Mouse (Mus musculus): ENCODE results near the gene Krt33b. TPM values are rescaled to one million over a fixed set of nuclear protein-coding genes. Genes with fewer than 3 reads are reported as not detected.

Gene Krt33b
- polyA plus RNA-seq, 1 experiment = not detected

GRCm38 (mm10) chr11:100046303-100046866 lies 16.7 kb upstream of the Krt33b start:
- no peaks in the 10 kb centered on the region for H3K36me3 ChIP-seq (ENCODE audit: control insufficient read depth)
- TF ChIP-seq TAL1 (IDR thresholded peaks at IDR 0.05; ENCODE audit: low read length) = no peak
- TF ChIP-seq GATA1 (IDR thresholded peaks at IDR 0.05; ENCODE audit: low read length) = no peak
- H3K4me1 ChIP-seq (ENCODE audit: control insufficient read depth) = no peaks in the 10 kb centered on the region
- H3K4me3 ChIP-seq (replicated peaks) = no peak overlapping the region
- no peaks in the 10 kb centered on the region for H3K27me3 ChIP-seq (ENCODE audit: control insufficient read depth)
- H3K9me3 ChIP-seq (ENCODE audit: control insufficient read depth, low read length) = peaks cover 5% of the 10 kb centered on the region

DNA sequence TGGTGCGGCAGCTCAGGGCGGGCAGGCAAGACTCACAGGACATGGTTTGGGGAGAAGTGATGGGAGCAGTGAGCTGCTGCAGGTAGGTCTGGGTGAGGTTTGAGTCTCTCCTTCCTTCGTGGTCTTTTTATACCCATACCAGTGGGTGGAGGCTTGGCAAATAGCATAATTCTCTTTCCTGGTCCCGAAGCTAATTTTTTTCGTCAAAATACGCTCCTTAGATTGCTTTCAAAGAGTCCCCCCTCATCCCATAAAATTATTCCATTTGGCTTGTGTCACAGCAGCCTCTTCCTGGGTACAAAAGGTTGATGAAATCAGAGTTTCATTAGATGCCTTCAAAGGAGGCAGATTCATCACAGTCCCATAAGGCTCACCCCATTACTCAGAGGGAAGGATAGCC lies 11.8 kb upstream of the Krt33b start, which contains the start of gene Krt34:
Gene Krt34 (minus strand): TSS at position 101 of the 400 bp plus-strand sequence.
- no peaks in the 10 kb centered on the region for H3K36me3 ChIP-seq (ENCODE audit: control insufficient read depth)
- no peak within 1 kb of the TSS for H3K4me3 ChIP-seq (replicated peaks)
- peaks cover 5% of the 10 kb centered on the region; the same call in 1 of the 2 replicates for H3K9me3 ChIP-seq (ENCODE audit: control insufficient read depth, low read length)
- no peaks in the 10 kb centered on the region for H3K27me3 ChIP-seq (ENCODE audit: control insufficient read depth)
- TF ChIP-seq TAL1 (IDR thresholded peaks at IDR 0.05; ENCODE audit: low read length) = no peak
- no peak for TF ChIP-seq GATA1 (IDR thresholded peaks at IDR 0.05; ENCODE audit: low read length)
- H3K4me1 ChIP-seq (ENCODE audit: control insufficient read depth) = no peaks in the 10 kb centered on the region

DNA sequence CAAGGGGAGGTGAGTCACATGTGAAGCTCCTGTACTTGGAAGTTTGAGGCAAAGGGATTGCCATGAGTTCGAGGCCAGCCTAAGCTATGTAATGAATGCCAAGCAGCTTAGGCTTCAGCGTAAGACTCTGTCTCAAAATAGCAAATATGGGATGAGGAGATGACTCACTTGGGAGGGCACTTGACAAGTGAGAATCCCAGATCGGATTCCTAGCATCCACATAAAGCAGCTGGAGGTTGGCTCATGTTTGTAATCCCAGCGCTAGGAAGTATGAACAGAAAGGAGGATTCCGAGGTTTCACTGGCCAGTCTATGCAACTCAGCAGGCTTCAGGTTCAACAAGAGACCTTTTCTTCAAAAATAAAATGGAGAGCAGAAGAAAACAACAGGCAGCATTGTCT lies 8.2 kb downstream of the Krt33b start:
- Histone ChIP-seq H3K9me3 (ENCODE audit: control insufficient read depth, low read length) (no peaks in the 10 kb centered on the region; the same call in 1 of the 2 replicates), H3K36me3 (ENCODE audit: control insufficient read depth) (no peaks in the 10 kb centered on the region), H3K4me3 (replicated peaks) (no peak overlapping the region), H3K27me3 (ENCODE audit: control insufficient read depth) (no peaks in the 10 kb centered on the region), H3K4me1 (ENCODE audit: control insufficient read depth) (no peaks in the 10 kb centered on the region)
- TF ChIP-seq GATA1 (IDR thresholded peaks at IDR 0.05; ENCODE audit: low read length) (no peak), TAL1 (IDR thresholded peaks at IDR 0.05; ENCODE audit: low read length) (no peak)

DNA sequence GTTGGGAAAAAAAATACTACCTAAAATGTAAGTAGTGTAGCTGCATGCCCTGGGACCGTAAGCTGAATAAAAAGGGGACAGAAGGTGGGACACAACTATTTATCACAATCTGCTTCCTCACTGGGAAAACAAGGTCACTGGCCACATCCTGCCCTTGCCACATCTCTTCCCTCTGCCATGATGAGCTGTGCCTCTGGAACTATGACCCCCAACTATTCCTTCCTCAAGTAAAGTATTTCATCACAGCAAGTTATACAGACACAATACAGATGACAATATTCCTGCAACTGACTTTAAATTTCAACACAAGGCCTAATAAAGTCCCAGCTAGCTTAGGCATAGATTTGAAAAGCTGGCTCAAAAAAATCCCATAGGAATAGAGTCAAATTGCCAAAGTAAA lies 10.2 kb downstream of the Krt33b start:
- H3K27me3 ChIP-seq (ENCODE audit: control insufficient read depth) = no peaks in the 10 kb centered on the region
- no peak overlapping the region for H3K4me3 ChIP-seq (replicated peaks)
- H3K9me3 ChIP-seq (ENCODE audit: control insufficient read depth, low read length) = no peaks in the 10 kb centered on the region; the same call in 1 of the 2 replicates
- no peak for TF ChIP-seq TAL1 (IDR thresholded peaks at IDR 0.05; ENCODE audit: low read length)
- no peak for TF ChIP-seq GATA1 (IDR thresholded peaks at IDR 0.05; ENCODE audit: low read length)
- no peaks in the 10 kb centered on the region for H3K4me1 ChIP-seq (ENCODE audit: control insufficient read depth)
- H3K36me3 ChIP-seq (ENCODE audit: control insufficient read depth) = no peaks in the 10 kb centered on the region

DNA sequence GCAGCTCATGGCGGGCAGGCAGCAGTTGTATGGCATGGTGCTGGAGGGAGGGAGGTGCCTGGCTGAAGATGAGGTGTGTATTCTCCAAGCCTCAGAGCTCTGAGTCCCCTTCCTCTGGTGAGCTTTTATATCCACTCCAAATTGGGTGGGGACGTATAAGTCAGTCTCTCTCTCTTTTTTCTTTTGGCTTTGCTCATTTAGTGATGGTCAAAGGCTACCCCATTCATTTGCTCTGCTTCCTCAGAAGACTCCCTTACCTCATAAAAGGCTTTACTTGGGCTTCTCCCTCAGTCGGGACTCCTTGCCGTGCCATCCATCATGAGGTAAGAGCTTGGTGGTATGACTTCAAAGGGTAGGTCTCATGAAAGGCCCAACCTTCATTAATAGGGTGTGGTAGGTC lies 13.6 kb downstream of the Krt33b start, which contains the start of gene Krt33a:
Gene Krt33a (minus strand): TSS at position 101 of the 400 bp plus-strand sequence.
- no peaks in the 10 kb centered on the region for H3K4me1 ChIP-seq (ENCODE audit: control insufficient read depth)
- peaks cover 2% of the 10 kb centered on the region; the same call in 1 of the 2 replicates for H3K9me3 ChIP-seq (ENCODE audit: control insufficient read depth, low read length)
- TF ChIP-seq TAL1 (IDR thresholded peaks at IDR 0.05; ENCODE audit: low read length) = no peak
- no peak for TF ChIP-seq GATA1 (IDR thresholded peaks at IDR 0.05; ENCODE audit: low read length)
- no peaks in the 10 kb centered on the region for H3K36me3 ChIP-seq (ENCODE audit: control insufficient read depth)
- H3K4me3 ChIP-seq (replicated peaks) = no peak within 1 kb of the TSS
- no peaks in the 10 kb centered on the region for H3K27me3 ChIP-seq (ENCODE audit: control insufficient read depth)

GRCm38 (mm10) chr11:100013691-100014171 lies 15.9 kb downstream of the Krt33b start:
- Histone ChIP-seq H3K4me3 (replicated peaks) (no peak overlapping the region), H3K9me3 (ENCODE audit: control insufficient read depth, low read length) (peaks cover 2% of the 10 kb centered on the region; the same call in 1 of the 2 replicates), H3K4me1 (ENCODE audit: control insufficient read depth) (no peaks in the 10 kb centered on the region), H3K36me3 (ENCODE audit: control insufficient read depth) (no peaks in the 10 kb centered on the region), H3K27me3 (ENCODE audit: control insufficient read depth) (no peaks in the 10 kb centered on the region)
- TF ChIP-seq GATA1 (IDR thresholded peaks at IDR 0.05; ENCODE audit: low read length) (no peak), TAL1 (IDR thresholded peaks at IDR 0.05; ENCODE audit: low read length) (no peak)

- TF ChIP-seq GATA1 (IDR thresholded peaks at IDR 0.05; ENCODE audit: low read length) = no peak
- TF ChIP-seq TAL1 (IDR thresholded peaks at IDR 0.05; ENCODE audit: low read length) = no peak
- Histone ChIP-seq H3K36me3 (ENCODE audit: control insufficient read depth) (no peaks in the 10 kb centered on the region), H3K9me3 (ENCODE audit: control insufficient read depth, low read length) (peaks cover 2% of the 10 kb centered on the region; the same call in 1 of the 2 replicates), H3K27me3 (ENCODE audit: control insufficient read depth) (no peaks in the 10 kb centered on the region), H3K4me1 (ENCODE audit: control insufficient read depth) (no peaks in the 10 kb centered on the region), H3K4me3 (replicated peaks) (no peak overlapping the region)
Measured at GRCm38 (mm10) chr11:100010682-100011081, 19.0 kb downstream of the Krt33b start.

DNA sequence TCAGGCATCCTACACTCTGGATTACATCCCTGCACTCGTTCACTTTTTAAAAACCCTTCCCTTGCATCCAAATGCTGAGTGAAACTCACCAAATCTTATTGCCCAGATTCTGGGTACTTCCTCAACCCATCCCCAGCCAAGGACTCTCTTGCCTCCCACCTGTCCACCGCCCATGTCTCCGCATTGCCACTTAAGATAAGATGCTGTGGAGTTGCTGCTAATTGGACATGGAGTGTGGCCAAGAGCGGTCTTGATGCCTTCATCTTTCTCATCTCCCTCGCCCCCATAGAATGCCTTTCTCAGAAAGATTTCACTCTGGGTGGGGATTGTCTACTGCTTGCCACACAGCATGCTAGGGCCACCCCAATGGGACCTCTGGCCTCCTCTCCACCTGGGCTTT lies 21.3 kb downstream of the Krt33b start:
- Histone ChIP-seq H3K36me3 (ENCODE audit: control insufficient read depth) (no peaks in the 10 kb centered on the region), H3K4me3 (replicated peaks) (no peak overlapping the region), H3K27me3 (ENCODE audit: control insufficient read depth) (no peaks in the 10 kb centered on the region), H3K9me3 (ENCODE audit: control insufficient read depth, low read length) (peaks cover 2% of the 10 kb centered on the region; the same call in 1 of the 2 replicates), H3K4me1 (ENCODE audit: control insufficient read depth) (no peaks in the 10 kb centered on the region)
- TF ChIP-seq TAL1 (IDR thresholded peaks at IDR 0.05; ENCODE audit: low read length) (no peak), GATA1 (IDR thresholded peaks at IDR 0.05; ENCODE audit: low read length) (no peak)

DNA sequence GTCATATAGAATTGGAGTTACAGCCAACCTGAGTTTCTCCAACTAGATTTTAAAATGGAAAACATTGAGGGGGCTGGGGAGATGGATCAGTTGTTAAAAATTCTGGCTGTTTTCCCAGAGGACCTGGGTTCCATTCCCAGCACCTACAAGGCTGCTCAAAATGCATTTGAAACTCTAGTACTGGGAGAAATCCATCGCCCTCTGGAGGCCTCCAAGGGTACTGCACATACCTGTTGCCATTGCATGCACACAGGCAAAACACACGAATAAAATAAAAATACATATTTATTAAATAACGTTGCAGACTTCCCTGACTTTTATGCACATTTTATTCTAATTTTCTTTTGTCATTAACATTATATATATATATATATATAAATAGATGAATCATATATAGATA lies 23.0 kb downstream of the Krt33b start:
- no peak overlapping the region for H3K4me3 ChIP-seq (replicated peaks)
- H3K4me1 ChIP-seq (ENCODE audit: control insufficient read depth) = no peaks in the 10 kb centered on the region
- no peaks in the 10 kb centered on the region for H3K27me3 ChIP-seq (ENCODE audit: control insufficient read depth)
- TF ChIP-seq GATA1 (IDR thresholded peaks at IDR 0.05; ENCODE audit: low read length) = no peak
- TF ChIP-seq TAL1 (IDR thresholded peaks at IDR 0.05; ENCODE audit: low read length) = no peak
- H3K36me3 ChIP-seq (ENCODE audit: control insufficient read depth) = no peaks in the 10 kb centered on the region
- peaks cover 4% of the 10 kb centered on the region for H3K9me3 ChIP-seq (ENCODE audit: control insufficient read depth, low read length)
